Mouse (Mus musculus): Measurements from ENCODE around the gene Fam117a. TPM values are rescaled to one million over a fixed set of nuclear protein-coding genes. Genes with fewer than 3 reads are reported as not detected.

The Fam117a gene
- total RNA-seq, 2 experiments from 2014 or later, result 7.8 to 8.8 TPM

DNA sequence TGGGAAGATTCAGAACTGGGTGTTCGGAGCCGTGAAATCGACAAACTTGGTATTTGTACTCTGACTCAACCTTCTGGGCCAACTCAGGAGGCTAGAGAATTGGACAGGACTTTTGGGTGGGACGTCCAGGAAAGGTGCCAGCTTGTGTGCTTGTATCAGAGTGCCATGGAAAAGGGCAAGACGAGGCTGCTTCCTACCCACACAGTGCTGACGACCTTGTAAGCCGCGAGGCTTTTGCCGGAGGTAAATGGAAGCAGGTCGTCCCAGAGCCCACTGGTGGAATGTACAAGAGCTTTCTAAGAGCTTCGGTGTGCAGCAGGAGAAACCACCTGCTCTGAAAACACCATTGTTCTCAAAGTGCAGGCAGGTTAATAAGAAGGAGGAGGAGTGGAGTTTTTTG is 10.6 kb upstream of the Fam117a start:
- no peak for DNase-seq (ENCODE audit: low spot score)
- intact Hi-C loops (cut with DNase I), result no loop called here

DNA sequence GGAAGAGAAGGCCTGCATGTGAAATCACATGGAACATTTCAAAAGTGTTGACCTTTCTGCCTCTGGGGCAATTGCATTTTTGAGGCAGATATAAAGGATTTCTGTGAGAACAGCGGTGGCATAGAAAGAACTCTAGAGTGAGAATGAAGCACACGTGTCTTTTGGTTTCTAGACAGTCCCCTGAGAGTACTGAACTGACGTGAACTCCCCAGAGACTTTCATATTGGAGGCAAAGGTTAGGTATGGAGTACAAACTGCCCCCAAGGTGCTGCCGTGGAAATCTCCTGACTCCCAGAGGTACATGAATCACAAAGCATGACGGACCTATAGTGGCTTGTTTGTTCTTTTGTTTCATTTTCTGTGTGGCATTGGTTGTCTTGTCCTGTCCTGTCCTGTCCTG is 8.2 kb upstream of the Fam117a start:
- no peak for DNase-seq (ENCODE audit: low spot score)
- intact Hi-C loops (cut with DNase I), result no loop called here

DNA sequence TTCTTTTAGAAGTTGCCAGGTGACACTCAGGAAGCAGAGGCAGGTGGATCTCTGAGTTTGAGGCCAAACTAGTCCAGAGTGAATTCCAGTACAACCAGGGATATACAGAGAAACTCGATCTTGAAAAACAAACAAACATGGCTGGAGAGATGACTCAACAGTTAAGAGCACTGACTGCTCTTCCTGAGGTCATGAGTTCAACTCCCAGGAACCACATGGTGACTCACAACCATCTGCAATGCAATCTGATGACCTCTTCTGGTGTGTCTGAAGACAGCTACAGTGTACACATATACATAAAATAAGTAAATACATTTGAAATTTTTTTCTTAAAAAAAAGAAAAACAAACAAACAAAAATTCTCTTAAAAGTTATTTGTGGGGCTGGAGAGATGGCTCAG is 6.2 kb upstream of the Fam117a start:
- DNase-seq (ENCODE audit: low spot score), result no peak
- intact Hi-C loops (cut with DNase I), result no loop called here

- no peak for DNase-seq (ENCODE audit: low spot score)
- intact Hi-C loops (cut with DNase I), result no loop called here
Observed at GRCm38 (mm10) chr11:95333209-95333608, 3.6 kb upstream of the Fam117a start.

GRCm38 (mm10) chr11:95333805-95334204 is 3.0 kb upstream of the Fam117a start:
- no peak for DNase-seq (ENCODE audit: low spot score)
- intact Hi-C loops (cut with DNase I), result no loop called here

- no peak for DNase-seq (ENCODE audit: low spot score)
- intact Hi-C loops (cut with DNase I), result no loop called here
Observed at GRCm38 (mm10) chr11:95334448-95335060, 2.3 kb upstream of the Fam117a start.

DNA sequence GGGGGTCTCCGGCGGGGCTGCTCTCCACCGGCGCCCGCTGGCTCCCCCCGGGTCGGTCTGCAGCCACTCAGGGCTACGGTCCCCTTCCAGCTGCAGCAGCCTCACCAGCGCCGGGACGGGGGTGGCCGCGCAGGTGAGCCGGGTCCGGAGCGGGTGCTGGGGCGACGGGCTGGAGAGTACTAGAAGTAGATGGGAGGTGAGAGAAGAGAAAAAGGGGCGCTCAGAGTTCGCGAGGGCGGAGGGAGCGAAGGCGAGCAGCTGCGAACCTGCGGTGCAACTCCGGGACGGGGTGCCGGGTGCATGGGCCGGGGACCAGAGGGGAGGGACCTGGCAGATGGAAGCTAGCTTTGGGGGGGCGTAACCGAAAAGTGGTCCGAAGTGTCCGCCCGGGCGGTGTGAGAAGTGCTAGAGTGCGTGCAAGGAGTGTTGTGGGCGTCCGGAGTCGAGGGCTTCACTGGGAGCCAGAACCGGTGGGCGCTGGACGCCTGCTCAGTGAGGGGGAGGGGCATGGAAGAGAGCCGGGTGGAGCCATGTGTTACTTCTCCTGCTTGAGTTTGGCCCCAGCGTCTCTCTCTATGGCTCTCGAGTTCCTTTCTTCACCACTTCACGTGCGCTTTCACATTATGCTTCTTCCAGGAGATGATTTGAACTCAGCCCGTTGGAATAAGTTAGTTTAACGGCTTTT is 453 bp downstream of the Fam117a start:
- DNase-seq (ENCODE audit: low spot score), result peak; percentile 36
- intact Hi-C loops (cut with DNase I), result no loop called here

DNA sequence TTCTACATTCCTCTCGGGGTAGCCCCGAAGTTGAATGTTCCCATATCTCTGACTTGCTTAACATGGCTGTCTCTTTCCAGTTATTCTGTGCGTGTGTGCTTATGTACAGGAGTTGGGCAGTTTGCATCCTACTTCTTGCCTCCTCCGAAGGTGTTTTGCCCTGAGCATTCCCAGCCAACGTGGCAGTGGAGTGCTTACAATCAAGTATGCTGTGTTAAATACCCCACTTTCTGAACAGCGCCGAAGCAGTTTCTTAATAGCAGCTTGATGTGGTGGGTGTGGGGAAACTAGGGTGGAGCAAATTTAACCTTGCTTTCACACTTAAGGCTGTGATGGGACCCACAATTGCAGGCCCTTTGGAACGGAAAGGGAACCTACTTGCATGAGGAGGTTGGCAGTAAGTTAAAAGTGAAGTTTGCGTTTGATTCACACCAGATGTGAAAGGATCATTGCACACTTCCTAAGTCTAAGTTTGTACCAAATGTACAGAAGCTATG is 1.1 kb downstream of the Fam117a start:
- intact Hi-C loops (cut with DNase I), result no loop called here
- DNase-seq (ENCODE audit: low spot score), result no peak

DNA sequence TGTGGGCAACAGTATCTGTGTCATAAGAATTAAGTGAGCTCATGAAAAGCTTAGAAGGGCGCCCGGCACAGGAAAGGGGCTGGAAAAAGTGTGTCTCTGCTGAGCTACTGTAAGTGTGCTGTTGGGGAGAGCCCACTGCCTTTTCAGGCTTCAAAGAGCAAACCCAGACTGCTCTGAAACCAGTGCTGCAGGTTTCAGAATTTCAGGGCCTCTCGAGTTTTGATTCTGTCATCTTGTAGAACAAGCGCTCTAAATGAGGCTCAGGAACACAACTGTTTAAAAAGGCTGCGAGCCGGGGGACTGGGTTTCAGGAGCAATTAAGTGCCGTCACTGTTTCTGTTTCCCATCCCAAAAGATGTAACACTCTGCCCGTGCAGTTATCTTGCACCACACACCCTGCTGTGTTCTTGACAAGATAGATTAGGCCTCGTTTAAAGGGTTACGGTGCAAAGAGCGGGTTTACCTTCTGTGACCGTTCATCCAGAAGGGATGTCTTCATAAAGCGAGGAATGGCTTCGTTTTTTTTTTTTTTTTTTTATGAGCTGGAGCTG is 2.7 kb downstream of the Fam117a start:
- DNase-seq (ENCODE audit: low spot score), result no peak
- intact Hi-C loops (cut with DNase I), result no loop called here

DNA sequence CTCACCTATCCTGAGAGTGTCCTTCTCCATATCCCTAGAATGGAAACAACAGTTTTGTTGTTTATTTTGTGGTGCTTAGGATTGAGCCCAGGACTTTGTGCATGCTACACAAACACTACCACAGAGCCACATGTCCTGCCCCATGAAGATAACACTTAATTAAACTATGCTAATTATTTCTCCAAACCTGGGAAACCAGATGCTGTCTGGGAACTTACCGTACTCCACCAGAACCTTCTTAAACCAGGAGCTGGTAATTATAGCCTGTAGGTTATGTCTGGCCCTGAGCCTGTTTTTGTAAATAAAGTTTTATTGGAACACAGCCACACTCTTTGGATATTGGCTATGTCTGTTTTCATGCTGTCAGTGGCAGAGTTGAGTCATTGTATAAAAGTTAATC is 3.4 kb downstream of the Fam117a start:
- intact Hi-C loops (cut with DNase I), result no loop called here
- DNase-seq (ENCODE audit: low spot score), result no peak

GRCm38 (mm10) chr11:95340664-95341063 is 3.8 kb downstream of the Fam117a start:
- intact Hi-C loops (cut with DNase I), result no loop called here
- no peak for DNase-seq (ENCODE audit: low spot score)

DNA sequence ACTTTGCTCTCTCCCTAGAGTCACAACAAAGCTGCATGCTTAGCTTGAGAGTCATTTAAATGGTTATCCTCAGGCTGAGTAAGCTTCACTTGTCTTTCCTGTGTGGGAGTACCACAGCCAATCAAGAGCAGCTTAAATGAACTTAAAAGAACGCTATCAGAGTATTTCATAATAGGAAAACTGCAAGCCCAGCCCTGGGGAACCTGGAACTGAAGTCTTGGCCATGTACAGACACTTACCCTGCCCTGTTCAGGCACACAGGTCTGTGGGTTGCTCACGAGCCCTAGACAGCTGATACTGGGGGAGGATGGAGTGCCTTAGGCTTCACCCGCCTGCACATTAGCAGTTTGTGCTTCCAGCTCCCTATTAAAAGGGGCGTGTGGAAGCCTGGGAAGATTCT is 6.4 kb downstream of the Fam117a start:
- DNase-seq (ENCODE audit: low spot score), result no peak
- intact Hi-C loops (cut with DNase I), result no loop called here

- intact Hi-C loops (cut with DNase I), result no loop called here
- no peak for DNase-seq (ENCODE audit: low spot score)
Observed at GRCm38 (mm10) chr11:95344181-95344580, 7.4 kb downstream of the Fam117a start.

DNA sequence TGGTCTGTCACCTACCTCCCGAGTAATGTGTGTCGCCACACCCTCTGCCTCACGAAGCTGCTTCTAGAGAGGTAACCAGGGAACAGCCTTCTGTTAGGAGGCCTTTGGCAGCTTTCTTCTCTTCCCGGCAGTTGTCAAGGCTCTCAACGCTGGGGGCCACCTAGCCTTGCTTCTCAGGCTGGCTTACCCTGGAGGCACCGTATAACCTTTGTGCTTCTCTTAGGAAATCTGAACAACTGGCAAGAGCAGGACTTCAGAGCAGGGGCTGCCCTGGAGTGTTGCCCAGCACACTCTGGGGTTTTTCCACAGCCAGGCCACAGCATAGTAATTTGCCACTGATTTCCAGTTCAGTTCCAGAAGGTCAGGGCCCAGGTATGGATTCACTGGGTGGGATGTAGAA is 13.5 kb downstream of the Fam117a start:
- intact Hi-C loops (cut with DNase I), result no loop called here
- no peak for DNase-seq (ENCODE audit: low spot score)

- DNase-seq (ENCODE audit: low spot score), result no peak
- intact Hi-C loops (cut with DNase I), result no loop called here
Observed at GRCm38 (mm10) chr11:95350960-95351359, 14.1 kb downstream of the Fam117a start.

DNA sequence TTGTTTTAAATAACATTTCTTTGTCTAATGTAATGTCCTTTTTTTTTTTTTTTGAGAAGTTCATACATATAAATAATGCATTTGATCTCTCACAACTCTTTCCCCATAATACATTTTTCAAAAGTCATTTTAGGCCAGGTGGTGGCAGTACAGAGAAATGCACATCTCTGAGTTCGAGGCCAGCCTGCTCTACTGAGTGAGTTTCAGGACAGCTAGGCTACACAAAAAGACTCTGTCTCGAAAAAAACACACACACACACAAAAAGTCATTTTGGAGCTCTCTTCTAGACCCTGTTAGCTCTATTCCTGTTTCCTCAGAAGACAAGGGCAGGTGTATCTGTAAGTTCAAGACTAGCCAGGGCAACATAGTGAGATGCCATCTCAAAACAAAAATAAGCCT is 15.9 kb downstream of the Fam117a start:
- no peak for DNase-seq (ENCODE audit: low spot score)

GRCm38 (mm10) chr11:95353226-95353625 is 16.4 kb downstream of the Fam117a start:
- intact Hi-C loops (cut with DNase I), result no loop called here
- no peak for DNase-seq (ENCODE audit: low spot score)

More for the DNA sequence above, 15.9 kb downstream of the Fam117a start:
- intact Hi-C loops (cut with DNase I), result no loop called here

- intact Hi-C loops (cut with DNase I), result no loop called here
- no peak for DNase-seq (ENCODE audit: low spot score)
Observed at GRCm38 (mm10) chr11:95354228-95354944, 17.6 kb downstream of the Fam117a start.

- intact Hi-C loops (cut with DNase I), result no loop called here
- no peak for DNase-seq (ENCODE audit: low spot score)
Observed at GRCm38 (mm10) chr11:95354945-95355660, 18.3 kb downstream of the Fam117a start.

GRCm38 (mm10) chr11:95355661-95356011 is 18.8 kb downstream of the Fam117a start:
- intact Hi-C loops (cut with DNase I), result no loop called here
- no peak for DNase-seq (ENCODE audit: low spot score)

Measured in heart, postnatal 25 days (tissue).